Mouse (Mus musculus) retina, postnatal 7 days (tissue): Measurements from ENCODE around the gene Dusp28.
"Not testable (repeated sequence)": the region's sequence is repeated elsewhere in the genome, so short reads cannot be mapped to it uniquely, and the experiment has no call there.

ENCODE experiments used
- DNase-seq: peaks from one replicate; pipeline ENCODE4 v3.0.0-alpha.2; 2012; ENCODE audit warnings: low read depth, low spot score

The Dusp28 gene

GRCm38 (mm10) chr1:92937797-92938196, 31.0 kb downstream of the Dusp28 start:
- DNase-seq = no peak

GRCm38 (mm10) chr1:92939746-92940145, 33.0 kb downstream of the Dusp28 start:
- no peak for DNase-seq

- DNase-seq = no peak
Measured at GRCm38 (mm10) chr1:92943219-92943989, 36.6 kb downstream of the Dusp28 start.

GRCm38 (mm10) chr1:92947966-92948365, 41.2 kb downstream of the Dusp28 start:
- no peak for DNase-seq

GRCm38 (mm10) chr1:92949426-92949825, 42.6 kb downstream of the Dusp28 start:
- no peak for DNase-seq

GRCm38 (mm10) chr1:92950607-92951006, 43.8 kb downstream of the Dusp28 start, which contains the start of gene Gpr35:
Gene Gpr35, plus strand, starts transcription at chr1:92950865.
- DNase-seq = no peak

- no peak for DNase-seq
Measured at GRCm38 (mm10) chr1:92953641-92954040, 46.9 kb downstream of the Dusp28 start.

- DNase-seq = not testable (repeated sequence)
Measured at GRCm38 (mm10) chr1:92956571-92957335, 50.0 kb downstream of the Dusp28 start.
